Mouse (Mus musculus): ENCODE data around the gene Efna2.

DNA sequence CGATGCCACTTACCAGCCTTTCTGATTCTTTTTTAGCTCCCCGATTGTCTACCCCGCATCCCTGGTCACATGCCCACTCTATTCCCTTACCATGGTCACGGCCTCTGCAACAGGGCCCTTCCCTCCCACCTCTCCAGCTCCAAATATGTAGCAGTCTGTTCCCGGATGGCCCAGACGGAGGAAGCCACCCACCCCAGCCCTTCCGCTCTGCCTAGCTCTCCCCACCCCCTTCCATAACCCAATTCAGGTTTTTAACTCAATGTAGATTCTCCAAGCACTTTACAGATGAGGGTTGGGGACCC is 22.6 kb upstream of the Efna2 start:
- TF ChIP-seq CTCF (conservative IDR thresholded peaks at IDR 0.05; ENCODE audit: low read length) (no peak), POU5F1 (IDR thresholded peaks at IDR 0.05; ENCODE audit: borderline replicate concordance, low read length) (no peak)
